Mouse (Mus musculus) cortical plate, adult 2 months (tissue): ENCODE measurements at regions not wholly inside any gene's neighbourhood (a gene's known extent, or its start where the extent isn't known, plus 50 kb on each side); places are given as distances from the start of the nearest gene placed in this dataset.

ENCODE experiments used
- CTCF ChIP-seq: fragments of 200-500 bp; IDR thresholded peaks from 2 replicates; pipeline ENCODE4 v1.5.1; 2011; ENCODE audit warnings: mild to moderate bottlenecking, control low read depth, low read length; ENCODE audit not compliant: insufficient read depth; ENCODE audit errors: extremely low read depth
- POLR2A ChIP-seq: fragments of 200-500 bp; IDR thresholded peaks from 2 replicates; pipeline ENCODE4 v1.6.1; 2011; ENCODE audit warnings: mild to moderate bottlenecking, low read length, control low read depth; ENCODE audit not compliant: insufficient read depth; ENCODE audit errors: extremely low read depth

GRCm38 (mm10) chr13:103653216-103653615 lies 121.2 kb downstream of the Srek1 start:
- TF ChIP-seq CTCF (no peak), POLR2A (no peak)
